Mouse (Mus musculus) liver, adult 2 months (tissue): ENCODE results near the gene Ccnd1. TPM values are rescaled to one million over a fixed set of nuclear protein-coding genes. Genes with fewer than 3 reads are reported as not detected.

ENCODE experiments used
- DNase-seq: peaks from one replicate; pipeline ENCODE4 v3.0.0-alpha.2; 2011; ENCODE audit warnings: low read depth, low spot score; ENCODE audit errors: extremely low read depth
- H3K27ac ChIP-seq: fragments of 200-500 bp; replicated peaks from 2 replicates; pipeline ENCODE4 v1.5.1; 2012; ENCODE audit warnings: low read depth, mild to moderate bottlenecking, control low read depth, inconsistent platforms, low read length; ENCODE audit not compliant: insufficient read depth
- H3K27me3 ChIP-seq: fragments of 200-500 bp; 2 replicates; pipeline ENCODE4 v1.6.1; 2012; ENCODE audit warnings: mild to moderate bottlenecking, moderate library complexity, low read length, inconsistent platforms; ENCODE audit not compliant: control insufficient read depth, insufficient read depth
- H3K36me3 ChIP-seq: fragments of 200-500 bp; 2 replicates; pipeline ENCODE4 v1.6.1; 2012; ENCODE audit warnings: low read length, inconsistent platforms; ENCODE audit not compliant: control insufficient read depth, insufficient read depth
- H3K4me1 ChIP-seq: fragments of 200-500 bp; 2 replicates; pipeline ENCODE4 v1.6.1; 2011; ENCODE audit warnings: low read length; ENCODE audit not compliant: control insufficient read depth, insufficient read depth
- H3K4me3 ChIP-seq: fragments of 200-500 bp; 2 replicates; pipeline ENCODE4 v1.5.1; 2011; ENCODE audit warnings: low read depth, mild to moderate bottlenecking, control low read depth, low read length, moderate library complexity; ENCODE audit not compliant: insufficient read depth
- H3K79me2 ChIP-seq: fragments of 200-500 bp; 2 replicates; pipeline ENCODE4 v1.6.1; 2012; ENCODE audit warnings: inconsistent platforms, mild to moderate bottlenecking, low read length, moderate library complexity; ENCODE audit not compliant: control insufficient read depth, insufficient read depth
- H3K9ac ChIP-seq: fragments of 200-500 bp; 2 replicates; pipeline ENCODE4 v1.6.1; 2012; ENCODE audit warnings: low read depth, mild to moderate bottlenecking, control low read depth, inconsistent platforms, low read length
- CTCF ChIP-seq: fragments of 200-500 bp; IDR thresholded peaks from 2 replicates; pipeline ENCODE4 v1.5.1; 2011; ENCODE audit warnings: low read depth, low read length, control low read depth
- POLR2A ChIP-seq: fragments of 200-500 bp; IDR thresholded peaks from 2 replicates; pipeline ENCODE4 v1.6.1; 2011; ENCODE audit warnings: low read length, control low read depth; ENCODE audit not compliant: insufficient read depth; ENCODE audit errors: extremely low read depth
- WGBS: fragments of 180-500 bp; shearing (Covaris S2); methylation state at CpG from one replicate; pipeline ENCODE4 v1.1.7; 2018; 5-methylcytosine and 5-hydroxymethylcytosine counted together
- polyA plus RNA-seq: library from polyadenylated mRNA; depleted of rRNA; stranded (reverse); fragments of >200 nt; gene quantifications from 2 replicates; pipeline ENCODE4 v1.2.3, GENCODE M21; 2012; rRNA removed
- total RNA-seq: library from RNA; depleted of rRNA; stranded (reverse); fragments of >200 nt; gene quantifications from 2 replicates; pipeline ENCODE4 v1.2.3, GENCODE M21; 2014; rRNA removed

Gene Ccnd1
- 42.5 and 49.3 TPM in 2 replicates for total RNA-seq
- polyA plus RNA-seq: 36.4 and 55.0 TPM in 2 replicates

DNA sequence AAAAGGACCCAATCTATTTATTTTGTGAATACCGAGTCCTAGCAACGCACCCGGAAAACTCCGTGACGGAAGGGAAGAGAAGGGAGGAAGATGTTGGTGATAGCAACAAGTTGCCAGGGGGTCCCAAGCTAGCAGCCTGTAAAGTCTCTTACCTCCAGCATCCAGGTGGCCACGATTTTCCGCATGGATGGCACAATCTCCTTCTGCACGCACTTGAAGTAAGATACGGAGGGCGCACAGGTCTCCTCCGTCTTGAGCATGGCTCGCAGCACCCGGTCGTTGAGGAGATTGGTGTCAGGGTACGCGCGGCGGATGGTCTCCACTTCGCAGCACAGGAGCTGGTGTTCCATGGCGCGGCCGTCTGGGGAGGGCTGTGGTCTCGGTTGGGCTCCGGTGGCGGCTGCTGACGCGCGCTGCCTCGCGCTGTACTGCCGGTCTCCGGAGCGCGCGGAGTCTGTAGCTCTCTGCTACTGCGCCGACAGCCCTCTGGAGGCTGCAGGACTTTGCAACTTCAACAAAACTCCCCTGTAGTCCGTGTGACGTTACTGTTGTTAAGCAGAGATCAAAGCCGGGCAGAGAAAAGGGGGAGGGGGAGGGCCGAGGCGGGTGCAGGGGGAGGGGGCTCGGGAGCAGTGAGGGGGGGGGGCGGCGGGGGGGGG lies at the start of gene Ccnd1:
Gene Ccnd1, minus strand, starts transcription at position 582 of the 659 bp plus-strand sequence.
- H3K27ac ChIP-seq: peak within 1 kb of the TSS; percentile 65
- TF ChIP-seq CTCF: 0 out of 2 replicates have a peak, but pooled peaks have one; percentile 18
- peak; percentile 60; the same call in 1 of the 2 replicates for TF ChIP-seq POLR2A
- H3K79me2 ChIP-seq: no peaks in the 10 kb centered on the region
- peak within 1 kb of the TSS; percentile 82 for H3K4me3 ChIP-seq
- no peaks in the 10 kb centered on the region for H3K27me3 ChIP-seq
- WGBS: under 1% methylated on average over 40 of the region's 45 CpGs
- H3K36me3 ChIP-seq: no peaks in the 10 kb centered on the region
- H3K9ac ChIP-seq: peak within 1 kb of the TSS; percentile 84
- H3K4me1 ChIP-seq: peaks cover 17% of the 10 kb centered on the region
- no peak for DNase-seq

DNA sequence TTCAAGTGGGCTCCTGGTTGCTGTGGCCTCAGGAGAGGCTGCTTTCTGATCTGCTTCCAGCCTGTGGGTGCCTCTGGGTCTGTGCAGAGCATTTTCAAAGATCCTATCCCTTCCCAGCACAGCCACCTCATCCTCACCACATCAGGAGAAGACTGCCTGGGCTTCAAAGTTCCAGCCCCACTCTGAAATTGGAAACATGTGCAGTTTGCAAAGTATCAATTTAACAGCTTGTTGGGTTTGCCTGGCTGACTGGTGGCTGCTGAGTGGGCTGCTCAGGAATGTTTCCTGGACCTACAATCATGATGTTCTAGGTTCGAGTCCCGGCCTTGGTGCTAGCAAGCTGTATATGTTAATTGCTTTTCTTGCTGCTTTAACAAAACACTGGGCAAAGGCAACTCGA lies 49.1 kb upstream of the Ccnd1 start:
- TF ChIP-seq POLR2A: no peak
- TF ChIP-seq CTCF: no peak
- H3K4me3 ChIP-seq: no peak overlapping the region
- DNase-seq: no peak
- no peaks in the 10 kb centered on the region for H3K79me2 ChIP-seq
- no peak overlapping the region for H3K9ac ChIP-seq
- H3K4me1 ChIP-seq: no peaks in the 10 kb centered on the region
- WGBS: 87% methylated on average over 3 of the region's 3 CpGs
- H3K36me3 ChIP-seq: no peaks in the 10 kb centered on the region
- H3K27me3 ChIP-seq: no peaks in the 10 kb centered on the region
- H3K27ac ChIP-seq: no peak overlapping the region

DNA sequence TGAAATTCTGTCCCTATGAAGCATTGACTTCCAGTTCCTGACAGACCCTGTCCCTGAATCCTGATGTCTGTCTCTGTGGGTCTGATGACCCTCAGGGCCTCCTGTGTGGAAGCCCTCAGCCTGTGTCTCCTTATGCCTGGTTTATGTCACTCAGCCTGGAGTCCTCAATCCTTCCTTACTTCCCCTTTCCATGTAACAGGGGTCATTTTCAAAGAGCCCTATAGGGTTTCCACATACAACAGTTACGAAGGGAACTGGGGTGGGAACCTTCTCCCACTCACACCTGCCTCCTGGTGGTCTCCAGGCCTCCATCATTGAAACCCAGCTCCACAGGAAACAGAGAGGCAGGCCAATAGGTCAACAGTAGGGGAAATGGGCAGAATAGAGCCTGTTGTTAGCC lies 45.4 kb upstream of the Ccnd1 start:
- no peak for DNase-seq
- Histone ChIP-seq H3K4me1 (no peaks in the 10 kb centered on the region), H3K27me3 (no peaks in the 10 kb centered on the region), H3K36me3 (no peaks in the 10 kb centered on the region), H3K9ac (no peak overlapping the region), H3K4me3 (no peak overlapping the region), H3K27ac (no peak overlapping the region), H3K79me2 (no peaks in the 10 kb centered on the region)
- TF ChIP-seq CTCF: no peak
- no peak for TF ChIP-seq POLR2A
- 94% methylated on average over 1 of the region's 1 CpGs for WGBS

GRCm38 (mm10) chr7:144982358-144983110 lies 42.8 kb upstream of the Ccnd1 start:
- Histone ChIP-seq H3K27me3 (no peaks in the 10 kb centered on the region), H3K9ac (no peak overlapping the region), H3K27ac (no peak overlapping the region), H3K79me2 (no peaks in the 10 kb centered on the region), H3K36me3 (no peaks in the 10 kb centered on the region), H3K4me1 (no peaks in the 10 kb centered on the region), H3K4me3 (no peak overlapping the region)
- no peak for DNase-seq
- TF ChIP-seq CTCF (no peak), POLR2A (no peak)
- 95% methylated on average over 6 of the region's 6 CpGs for WGBS

DNA sequence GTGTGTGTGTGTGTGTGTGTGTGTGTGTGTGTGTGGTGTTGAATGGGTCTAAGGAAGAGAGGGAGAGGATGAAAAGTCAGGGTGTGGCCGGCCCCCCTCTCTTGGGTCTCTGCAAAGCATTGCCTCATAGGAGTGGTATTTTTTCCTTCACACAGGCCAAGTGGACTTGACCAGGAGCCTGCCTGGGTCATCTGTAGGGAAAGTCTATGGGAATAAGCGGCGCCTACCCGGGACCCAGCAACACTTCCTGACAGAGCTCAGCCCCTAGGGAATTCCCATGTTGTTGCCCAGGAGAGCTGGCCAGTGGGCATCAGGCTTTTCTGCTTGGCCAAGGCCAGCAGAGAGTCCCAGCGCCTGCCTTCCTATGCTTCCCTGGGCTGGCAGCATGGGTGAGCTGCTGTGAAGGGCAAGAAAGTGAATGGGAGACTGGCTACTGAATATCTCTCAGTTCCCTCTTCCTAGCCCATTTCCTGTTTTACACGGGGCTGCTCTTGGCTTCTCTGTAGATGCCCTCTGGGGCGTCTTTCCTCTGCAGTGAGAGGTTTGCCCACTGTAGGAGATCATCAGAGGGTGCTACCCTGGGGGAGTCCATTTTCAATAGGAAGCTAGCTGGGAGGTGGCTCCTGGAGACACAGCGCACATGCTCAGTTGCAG lies 41.8 kb upstream of the Ccnd1 start:
- H3K4me3 ChIP-seq: no peak overlapping the region
- H3K36me3 ChIP-seq: no peaks in the 10 kb centered on the region
- H3K9ac ChIP-seq: no peak overlapping the region
- no peaks in the 10 kb centered on the region for H3K4me1 ChIP-seq
- WGBS: 74% methylated on average over 8 of the region's 8 CpGs
- DNase-seq: no peak
- no peak overlapping the region for H3K27ac ChIP-seq
- no peaks in the 10 kb centered on the region for H3K79me2 ChIP-seq
- TF ChIP-seq POLR2A (no peak), CTCF (no peak)
- no peaks in the 10 kb centered on the region for H3K27me3 ChIP-seq
